Mouse (Mus musculus) small intestine, adult 2 months (tissue): ENCODE measurements at regions not wholly inside any gene's neighbourhood (a gene's known extent, or its start where the extent isn't known, plus 50 kb on each side); places are given as distances from the start of the nearest gene placed in this dataset.

Source experiments
- CTCF ChIP-seq: fragments of 200-500 bp; IDR thresholded peaks from 2 replicates; pipeline ENCODE4 v1.5.1; 2012; ENCODE audit warnings: low read depth, mild to moderate bottlenecking, control low read depth, inconsistent platforms, low read length, moderate library complexity, mixed read lengths; ENCODE audit not compliant: insufficient replicate concordance, insufficient read length; ENCODE audit errors: extremely low read depth
- POLR2A ChIP-seq: fragments of 200-500 bp; IDR thresholded peaks from 2 replicates; pipeline ENCODE4 v1.6.1; 2012; ENCODE audit warnings: low read depth, mild to moderate bottlenecking, control low read depth, inconsistent platforms, low read length, moderate library complexity

- TF ChIP-seq CTCF (no peak), POLR2A (no peak)
Observed at GRCm38 (mm10) chr16:49636467-49636866, 62.6 kb upstream of the Ift57 start.
